Mouse (Mus musculus) embryonic fibroblast, embryonic 13.5 days (primary cell): ENCODE results near the gene Hoxb6.

ENCODE experiments used
- CTCF ChIP-seq: IDR thresholded peaks from 2 replicates; pipeline ENCODE4 v1.5.1; 2011; ENCODE audit warnings: mild to moderate bottlenecking, control low read depth, low read length, moderate library complexity, borderline replicate concordance; ENCODE audit not compliant: insufficient read depth
- POLR2A ChIP-seq: IDR thresholded peaks from 2 replicates; pipeline ENCODE4 v1.6.1; 2011; ENCODE audit warnings: low read depth, mild to moderate bottlenecking, control low read depth, low read length, moderate library complexity

- TF ChIP-seq CTCF (no peak), POLR2A (no peak)
Measured at GRCm38 (mm10) chr11:96263636-96264389, 28.5 kb upstream of the Hoxb6 start.
